Mouse (Mus musculus) embryo, embryonic 11 days (tissue): ENCODE data around the gene Steap3.

Source experiments
- DNase-seq: peaks from one replicate; pipeline ENCODE4 v3.0.0-alpha.2; 2015

Gene Steap3

GRCm38 (mm10) chr1:120142551-120142950 lies 130.0 kb downstream of the Steap3 start:
- DNase-seq = no peak
